11 mouse cellular contexts compared by ENCODE assay signal in the genomic region with DNA sequence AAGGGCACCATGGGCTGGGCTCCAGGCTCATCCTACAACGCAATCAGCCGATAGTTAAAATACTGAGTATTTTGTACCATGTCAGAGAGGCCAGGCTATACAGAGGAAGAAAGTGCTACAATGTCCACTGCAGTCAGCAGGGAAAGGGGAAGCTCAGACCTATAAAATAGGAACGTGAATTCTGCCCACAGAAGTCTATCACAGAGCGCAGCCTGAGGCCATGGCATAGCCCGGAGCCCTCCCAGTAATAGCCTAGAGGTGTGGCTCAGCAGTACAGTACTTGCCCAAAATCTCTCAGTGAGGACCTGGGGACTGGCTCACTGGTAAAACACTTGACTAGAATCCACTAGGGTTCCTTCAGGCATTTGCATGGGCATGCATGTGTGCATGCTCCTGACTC.
"Had no signal": no experiment of that assay in that cellular context is flagged by ENCODE, and none has a peak within 500 bp of the region (broad histone marks: within the 10 kb centered on the region; RNA-seq: fewer than 3 reads in every experiment).

No protein-coding gene starts in this region.

- H3K27me3 ChIP-seq: limb, embryonic 13.5 days; liver, embryonic 12.5 days; midbrain, embryonic 12.5 days; stomach, embryonic 15.5 days had no signal

- DNase-seq: kidney, postnatal 10 days; left cerebral cortex, postnatal 4 days; lung, adult 18-20 months; lung, postnatal 4 days; right cerebral cortex, postnatal 14 days; thymus, postnatal 36 days had no signal

- H3K4me1 ChIP-seq: stomach, embryonic 15.5 days had no signal

- H3K27ac ChIP-seq: limb, embryonic 13.5 days; liver, embryonic 12.5 days; midbrain, embryonic 12.5 days; stomach, embryonic 15.5 days had no signal

- H3K4me3 ChIP-seq: limb, embryonic 13.5 days; liver, embryonic 12.5 days; midbrain, embryonic 12.5 days; stomach, embryonic 15.5 days had no signal

- H3K9me3 ChIP-seq: midbrain, embryonic 12.5 days; stomach, embryonic 15.5 days had no signal

- ATAC-seq: liver, embryonic 12.5 days; midbrain, embryonic 16.5 days had no signal

- H3K4me2 ChIP-seq: limb, embryonic 13.5 days; midbrain, embryonic 12.5 days; stomach, embryonic 15.5 days had no signal

- H3K9ac ChIP-seq: limb, embryonic 13.5 days; midbrain, embryonic 12.5 days; stomach, embryonic 15.5 days had no signal

- H3K36me3 ChIP-seq: stomach, embryonic 15.5 days had no signal
